Mouse (Mus musculus): ENCODE results near the gene Nudt14. TPM values are rescaled to one million over a fixed set of nuclear protein-coding genes. Genes with fewer than 3 reads are reported as not detected.

Nudt14 gene
- polyA plus RNA-seq (2017; shearing (Covaris generic)), result 46.4 TPM

GRCm38 (mm10) chr12:112941776-112942713, at the start of gene Nudt14:
Gene Nudt14, minus strand, starts transcription at chr12:112942124.

GRCm38 (mm10) chr12:112976371-112977073, 34.6 kb upstream of the Nudt14 start, which contains the start of gene Btbd6:
Gene Btbd6, plus strand, starts transcription at chr12:112976482.

GRCm38 (mm10) chr12:112929562-112930352, 12.2 kb downstream of the Nudt14 start, which contains the start of gene Jag2:
Gene Jag2, minus strand, starts transcription at chr12:112929776.

Other genes starting within 250 kb of the Nudt14 start
- gene Cep170b, start 221.7 kb downstream of the Nudt14 start, polyA plus RNA-seq (2017; shearing (Covaris generic)), result 2.9 TPM
- 4.9 TPM for gene Pld4, start 181.5 kb downstream of the Nudt14 start, polyA plus RNA-seq (2017; shearing (Covaris generic))
- gene Ahnak2, start 139.5 kb downstream of the Nudt14 start, polyA plus RNA-seq (2017; shearing (Covaris generic)), result not detected
- gene Clba1, start 133.2 kb downstream of the Nudt14 start, polyA plus RNA-seq (2017; shearing (Covaris generic)), result 0.40 TPM
- gene Cdca4, start 112.7 kb downstream of the Nudt14 start, polyA plus RNA-seq (2017; shearing (Covaris generic)), result 92.9 TPM
- gene Gpr132, start 73.9 kb downstream of the Nudt14 start, polyA plus RNA-seq (2017; shearing (Covaris generic)), result 32.8 TPM
- 2.0 TPM for gene Jag2, start 12.3 kb downstream of the Nudt14 start, polyA plus RNA-seq (2017; shearing (Covaris generic))
- gene Btbd6, start 34.4 kb upstream of the Nudt14 start, polyA plus RNA-seq (2017; shearing (Covaris generic)), result 11.6 TPM
- 26.1 TPM for gene Brf1, start 58.6 kb upstream of the Nudt14 start, polyA plus RNA-seq (2017; shearing (Covaris generic))
- 6.3 TPM for gene Pacs2, start 72.4 kb upstream of the Nudt14 start, polyA plus RNA-seq (2017; shearing (Covaris generic))
- not detected for gene Tex22, start 132.4 kb upstream of the Nudt14 start, polyA plus RNA-seq (2017; shearing (Covaris generic))
- gene Mta1, start 156.2 kb upstream of the Nudt14 start, polyA plus RNA-seq (2017; shearing (Covaris generic)), result 3.1 TPM
- gene Crip2, start 198.1 kb upstream of the Nudt14 start, polyA plus RNA-seq (2017; shearing (Covaris generic)), result 9.0 TPM
- 1,025 TPM for gene Crip1, start 204.2 kb upstream of the Nudt14 start, polyA plus RNA-seq (2017; shearing (Covaris generic))
- gene Tedc1, start 214.3 kb upstream of the Nudt14 start, polyA plus RNA-seq (2017; shearing (Covaris generic)), result 10.8 TPM
- not detected for gene Tmem121, start 243.8 kb upstream of the Nudt14 start, polyA plus RNA-seq (2017; shearing (Covaris generic))